Mouse (Mus musculus) ES-Bruce4 (cell line): ENCODE measurements around the gene Slfn3.

Source experiments
- CTCF ChIP-seq: IDR thresholded peaks from one replicate; pipeline ENCODE4 v1.8.1; 2011; ENCODE audit warnings: low read depth, low read length
- EP300 ChIP-seq: IDR thresholded peaks from 2 replicates; pipeline ENCODE4 v1.6.1; 2011; ENCODE audit warnings: low read depth, low read length; ENCODE audit not compliant: insufficient read depth
- POLR2A ChIP-seq: IDR thresholded peaks from one replicate; pipeline ENCODE4 v1.8.1; 2011; ENCODE audit warnings: low read length; ENCODE audit not compliant: insufficient read depth

GRCm38 (mm10) chr11:83216119-83216518 lies 25.0 kb downstream of the Slfn3 start:
- TF ChIP-seq CTCF: no peak
- TF ChIP-seq POLR2A: no peak
- TF ChIP-seq EP300: no peak
